Mouse (Mus musculus) midbrain, postnatal 0 days (tissue): ENCODE measurements around the gene Mycbp2. TPM values are rescaled to one million over a fixed set of nuclear protein-coding genes. Genes with fewer than 3 reads are reported as not detected.
A peak's percentile ranks its signal among the peaks of the same experiment; 100 is the strongest.

ENCODE experiments used
- ATAC-seq: fragments of 200-750 bp; cut with Nextera tagmentation; 2 replicates; pipeline ENCODE4 v1.8.0; 2017; ENCODE audit warnings: moderate number of reproducible peaks, mild to moderate bottlenecking, moderate TSS enrichment, moderate library complexity; ENCODE audit not compliant: low FRiP score
- DNase-seq: peaks from one replicate; pipeline ENCODE4 v3.0.0-alpha.2; 2015; ENCODE audit warnings: low spot score
- H3K27ac ChIP-seq: fragments of 300-500 bp; sonication (generic); 2 replicates; pipeline ENCODE4 v1.5.1; 2014; ENCODE audit warnings: low read depth, mild to moderate bottlenecking, low read length, mixed read lengths
- H3K27me3 ChIP-seq: fragments of 300-500 bp; sonication (generic); 2 replicates; pipeline ENCODE4 v1.6.1; 2014; ENCODE audit warnings: low read length, control low read depth, mixed read lengths; ENCODE audit not compliant: insufficient read depth
- H3K36me3 ChIP-seq: fragments of 300-500 bp; sonication (generic); 2 replicates; pipeline ENCODE4 v1.6.1; 2014; ENCODE audit warnings: low read length, control low read depth, mixed read lengths; ENCODE audit not compliant: insufficient read depth
- H3K4me1 ChIP-seq: fragments of 300-500 bp; sonication (generic); 2 replicates; pipeline ENCODE4 v1.6.1; 2014; ENCODE audit warnings: mild to moderate bottlenecking, control low read depth, antibody characterized with exemption, low read length, mixed read lengths; ENCODE audit not compliant: insufficient read depth
- H3K4me2 ChIP-seq: fragments of 300-500 bp; sonication (generic); 2 replicates; pipeline ENCODE4 v1.6.1; 2014; ENCODE audit warnings: low read depth, mild to moderate bottlenecking, low read length, mixed read lengths; ENCODE audit not compliant: poor library complexity, severe bottlenecking
- H3K4me3 ChIP-seq: fragments of 300-500 bp; sonication (generic); 2 replicates; pipeline ENCODE4 v1.5.1; 2014; ENCODE audit warnings: low read depth, mild to moderate bottlenecking, low read length, moderate library complexity
- H3K9ac ChIP-seq: fragments of 300-500 bp; sonication (generic); replicated peaks from 2 replicates; pipeline ENCODE4 v1.6.1; 2014; ENCODE audit warnings: mild to moderate bottlenecking, low read length, moderate library complexity, mixed read lengths; ENCODE audit not compliant: poor library complexity, severe bottlenecking
- H3K9me3 ChIP-seq: fragments of 300-500 bp; sonication (generic); 2 replicates; pipeline ENCODE4 v1.6.1; 2016; ENCODE audit warnings: low read length, control low read depth
- CTCF ChIP-seq: IDR thresholded peaks from 2 replicates; pipeline ENCODE4 v1.5.1; 2016; ENCODE audit warnings: antibody characterized with exemption, mild to moderate bottlenecking
- WGBS: fragments of 180-500 bp; shearing (Covaris S2); extraction: QIAGEN DNeasy Blood & Tissue Kit; methylation state at CpG from one replicate; pipeline ENCODE4 v1.1.7; 2014; 5-methylcytosine and 5-hydroxymethylcytosine counted together
- polyA plus RNA-seq: library from polyadenylated mRNA; unstranded; fragments of >200 nt; fragmentation: Nextera tagmentation; extraction: Ambion mirVana; gene quantifications from 2 replicates; pipeline ENCODE4 v1.2.1, GENCODE M21; 2015
- total RNA-seq: library from RNA; depleted of rRNA; stranded (reverse); fragments of >200 nt; gene quantifications from 2 replicates; pipeline ENCODE4 v1.2.3, GENCODE M21; 2014

Mycbp2 gene
- total and polyA plus RNA-seq, 2 experiments from 2014 or later, result 64.2 to 110 TPM

DNA sequence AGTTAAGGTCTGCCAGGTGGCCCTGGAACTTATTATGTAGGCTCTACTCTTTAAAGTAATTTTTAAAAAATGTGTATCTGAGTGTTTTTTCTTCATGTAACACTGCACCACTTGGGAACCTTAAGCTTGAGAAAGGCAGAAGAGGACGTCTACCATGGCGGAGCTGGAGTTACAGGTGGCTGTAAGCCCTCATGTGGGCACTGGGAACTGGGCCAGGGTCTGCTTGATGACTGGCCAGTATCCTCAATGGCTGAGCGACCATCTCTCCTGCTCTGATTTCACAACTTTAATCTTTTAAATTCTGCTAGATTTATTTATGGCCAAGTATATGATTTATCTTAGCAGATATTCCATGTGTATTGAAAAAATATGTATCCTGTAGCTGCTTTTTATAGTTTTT, 124.9 kb downstream of the Mycbp2 start:
- DNase-seq (peak; percentile 40), ATAC-seq (no peak)
- Histone ChIP-seq H3K4me2 (no peak overlapping the region), H3K27ac (no peak overlapping the region), H3K4me3 (no peak overlapping the region), H3K9me3 (no peaks in the 10 kb centered on the region), H3K9ac (no peak overlapping the region), H3K27me3 (no peaks in the 10 kb centered on the region), H3K36me3 (peaks cover 32% of the 10 kb centered on the region), H3K4me1 (no peaks in the 10 kb centered on the region)
- TF ChIP-seq CTCF, result no peak
- 81% methylated on average over 3 of the region's 3 CpGs for WGBS

DNA sequence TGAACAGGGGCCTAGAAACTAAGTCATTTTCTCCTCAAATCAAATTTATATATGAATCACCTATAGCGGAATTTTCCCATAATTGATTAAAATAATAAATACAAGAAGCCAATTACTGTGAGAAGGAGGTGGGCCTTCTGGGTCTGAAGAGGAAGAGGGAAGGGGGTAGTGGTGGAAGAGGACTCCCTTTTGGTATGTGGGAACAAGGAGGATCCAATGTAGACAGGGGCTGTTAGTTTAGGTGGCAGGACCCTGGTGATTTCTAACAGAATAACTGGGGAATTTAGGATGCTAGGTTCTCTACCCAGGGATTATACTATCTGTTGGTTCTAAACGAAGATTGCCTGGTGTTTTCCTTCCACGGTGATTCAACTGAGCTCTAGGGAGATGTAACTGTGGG, 130.3 kb downstream of the Mycbp2 start:
- Histone ChIP-seq H3K9ac (no peak overlapping the region), H3K36me3 (peaks cover 29% of the 10 kb centered on the region), H3K4me1 (no peaks in the 10 kb centered on the region), H3K4me2 (no peak overlapping the region), H3K9me3 (no peaks in the 10 kb centered on the region), H3K27ac (no peak overlapping the region), H3K27me3 (no peaks in the 10 kb centered on the region), H3K4me3 (no peak overlapping the region)
- TF ChIP-seq CTCF, result no peak
- DNase-seq (no peak), ATAC-seq (no peak)
- 65% methylated on average over 3 of the region's 3 CpGs for WGBS

DNA sequence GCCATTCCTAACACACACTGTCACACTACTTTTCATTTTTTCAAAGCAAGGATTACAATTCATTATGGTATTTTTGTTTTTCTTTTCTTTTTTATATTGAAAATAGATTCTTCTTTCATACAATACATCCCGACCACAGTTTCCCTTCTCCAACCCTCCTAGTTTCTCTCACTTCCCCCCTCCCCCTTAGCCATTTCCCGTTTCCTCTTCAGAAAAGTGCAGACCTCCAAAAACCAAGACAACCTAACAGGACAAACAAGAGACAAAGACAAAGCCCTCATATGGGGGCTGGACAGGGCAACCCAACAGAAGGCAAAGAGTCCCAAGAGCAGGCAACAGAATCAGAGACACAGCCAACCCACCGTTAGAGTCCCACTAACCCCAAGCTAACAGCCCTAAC, 160.0 kb downstream of the Mycbp2 start:
- ATAC-seq, result no peak
- peaks cover 26% of the 10 kb centered on the region for H3K36me3 ChIP-seq

GRCm38 (mm10) chr14:103186076-103186475, 160.5 kb downstream of the Mycbp2 start:
- DNase-seq (no peak), ATAC-seq (no peak)
- no peak overlapping the region for H3K4me3 ChIP-seq
- 93% methylated on average over 4 of the region's 4 CpGs for WGBS
- H3K4me1 ChIP-seq, result no peaks in the 10 kb centered on the region
- H3K9ac ChIP-seq, result no peak overlapping the region
- no peak overlapping the region for H3K4me2 ChIP-seq
- peaks cover 23% of the 10 kb centered on the region for H3K36me3 ChIP-seq
- H3K27me3 ChIP-seq, result no peaks in the 10 kb centered on the region
- no peaks in the 10 kb centered on the region for H3K9me3 ChIP-seq
- no peak overlapping the region for H3K27ac ChIP-seq
- no peak for TF ChIP-seq CTCF

More for the DNA sequence above, 160.0 kb downstream of the Mycbp2 start:
- TF ChIP-seq CTCF, result no peak
- H3K9me3 ChIP-seq, result no peaks in the 10 kb centered on the region
- H3K27ac ChIP-seq, result no peak overlapping the region
- H3K4me2 ChIP-seq, result no peak overlapping the region
- H3K27me3 ChIP-seq, result no peaks in the 10 kb centered on the region
- H3K4me1 ChIP-seq, result no peaks in the 10 kb centered on the region
- DNase-seq, result no peak
- H3K9ac ChIP-seq, result no peak overlapping the region
- no peak overlapping the region for H3K4me3 ChIP-seq
- WGBS, result 84% methylated on average over 3 of the region's 3 CpGs

GRCm38 (mm10) chr14:103180096-103180495, 166.5 kb downstream of the Mycbp2 start:
- Histone ChIP-seq H3K27me3 (no peaks in the 10 kb centered on the region), H3K9me3 (no peaks in the 10 kb centered on the region), H3K4me2 (no peak overlapping the region), H3K9ac (no peak overlapping the region), H3K4me1 (no peaks in the 10 kb centered on the region), H3K36me3 (peaks cover 14% of the 10 kb centered on the region), H3K27ac (no peak overlapping the region), H3K4me3 (no peak overlapping the region)
- TF ChIP-seq CTCF, result no peak
- ATAC-seq (no peak), DNase-seq (no peak)
- 96% methylated on average over 2 of the region's 2 CpGs for WGBS

GRCm38 (mm10) chr14:103162923-103163322, 183.7 kb downstream of the Mycbp2 start:
- H3K9me3 ChIP-seq, result no peaks in the 10 kb centered on the region
- H3K4me3 ChIP-seq, result no peak overlapping the region
- H3K27ac ChIP-seq, result no peak overlapping the region
- 65% methylated on average over 5 of the region's 5 CpGs for WGBS
- no peak overlapping the region for H3K4me2 ChIP-seq
- H3K4me1 ChIP-seq, result no peaks in the 10 kb centered on the region
- DNase-seq (no peak), ATAC-seq (no peak)
- no peak for TF ChIP-seq CTCF
- no peak overlapping the region for H3K9ac ChIP-seq
- peaks cover 5% of the 10 kb centered on the region for H3K36me3 ChIP-seq
- no peaks in the 10 kb centered on the region for H3K27me3 ChIP-seq

- ATAC-seq, result no peak
- Histone ChIP-seq H3K27ac (no peak overlapping the region), H3K36me3 (peaks cover 29% of the 10 kb centered on the region), H3K4me3 (no peak overlapping the region), H3K4me1 (no peaks in the 10 kb centered on the region), H3K27me3 (no peaks in the 10 kb centered on the region), H3K9ac (no peak overlapping the region), H3K9me3 (no peaks in the 10 kb centered on the region), H3K4me2 (no peak overlapping the region)
- 92% methylated on average over 7 of the region's 7 CpGs for WGBS
- no peak for TF ChIP-seq CTCF
- no peak for DNase-seq
Measured at GRCm38 (mm10) chr14:103155685-103156084, 190.9 kb downstream of the Mycbp2 start.
